In genomic region chr7:141292583-141293388, GRCm38 (mm10) we compare ENCODE assay signal across 9 mouse cellular contexts. TPM values are rescaled to one million over a fixed set of nuclear protein-coding genes. Genes with fewer than 3 reads are reported as not detected.
A peak's percentile ranks its signal among the peaks of the same experiment; 100 is the strongest.
DNase-seq lines count a peak whose midpoint lies in the region; ATAC-seq and TF ChIP-seq lines count a peak whose summit lies in the region.
"Had no signal": no experiment of that assay in that cellular context is flagged by ENCODE, and none has a peak within 500 bp of the region (broad histone marks: within the 10 kb centered on the region; RNA-seq: fewer than 3 reads in every experiment).

No protein-coding gene starts in this region.

- H3K9ac ChIP-seq in heart, adult 2 months (ENCODE audit: low read depth, low read length): no peak overlapping the region
- peak overlapping the region; percentile 46; the same call in 1 of the 2 replicates for H3K9ac ChIP-seq in ES-Bruce4 (ENCODE audit: low read depth, poor library complexity, severe bottlenecking)
- peak overlapping the region; percentile 76 for H3K9ac ChIP-seq in forebrain, embryonic 16.5 days (replicated peaks; ENCODE audit: low read depth, low read length)
- no peak overlapping the region; the same call in 1 of the 2 replicates for H3K9ac ChIP-seq in midbrain, embryonic 14.5 days (replicated peaks; ENCODE audit: low read length)

- no peak for TF ChIP-seq POLR2A in heart, adult 2 months (IDR thresholded peaks at IDR 0.05; ENCODE audit: insufficient read depth, low read depth, low read length)
- TF ChIP-seq POLR2A in ES-Bruce4 (IDR thresholded peaks at IDR 0.05; ENCODE audit: insufficient read depth, low read length): no peak

- peaks cover 71% of the 10 kb centered on the region for H3K27me3 ChIP-seq in heart, embryonic 10.5 days (ENCODE audit: insufficient read depth, poor library complexity, severe bottlenecking)
- peaks cover 16% of the 10 kb centered on the region for H3K27me3 ChIP-seq in heart, adult 2 months (ENCODE audit: control insufficient read depth, insufficient read depth, low read length)
- peaks cover 15% of the 10 kb centered on the region for H3K27me3 ChIP-seq in ES-Bruce4 (ENCODE audit: control insufficient read depth, insufficient read depth, low read length, poor library complexity, severe bottlenecking)
- H3K27me3 ChIP-seq in forebrain, embryonic 16.5 days (replicated peaks; ENCODE audit: control insufficient read depth, insufficient read depth, low read length): peaks cover 35% of the 10 kb centered on the region
- peaks cover 54% of the 10 kb centered on the region for H3K27me3 ChIP-seq in midbrain, embryonic 14.5 days (ENCODE audit: control insufficient read depth, insufficient read depth, low read length)

- intact Hi-C loops in heart, adult 2 months (cut with DNase I): no loop called here
- intact Hi-C loops in left cerebral cortex, adult 2 months (cut with DNase I): no loop called here

- peak overlapping the region; percentile 96 for H3K4me2 ChIP-seq in forebrain, embryonic 16.5 days (ENCODE audit: low read length)
- peak overlapping the region; percentile 95 for H3K4me2 ChIP-seq in midbrain, embryonic 14.5 days (ENCODE audit: low read length)

- no peak overlapping the region for H3K27ac ChIP-seq in heart, embryonic 10.5 days
- H3K27ac ChIP-seq in heart, adult 2 months: no peak overlapping the region
- H3K27ac ChIP-seq in ES-Bruce4 (ENCODE audit: insufficient read depth, low read length): no peak overlapping the region
- H3K27ac ChIP-seq in forebrain, embryonic 16.5 days (ENCODE audit: low read length): no peak overlapping the region
- H3K27ac ChIP-seq in midbrain, embryonic 14.5 days (replicated peaks; ENCODE audit: low read depth, low read length): no peak overlapping the region
- H3K27ac ChIP-seq in left cerebral cortex, adult 2 months: no peak overlapping the region

- WGBS in heart, embryonic 10.5 days: 31% methylated on average over 15 of the region's 15 CpGs
- 56% methylated on average over 15 of the region's 15 CpGs for WGBS in heart, adult 2 months
- 37% methylated on average over 15 of the region's 15 CpGs for WGBS in forebrain, embryonic 16.5 days
- WGBS in midbrain, embryonic 14.5 days: 17% methylated on average over 15 of the region's 15 CpGs

- DNase-seq in heart, embryonic 10.5 days (ENCODE audit: low spot score): no peak
- DNase-seq in heart, adult 2 months: no peak
- DNase-seq in midbrain, embryonic 14.5 days: peak; percentile 39
- DNase-seq in gastrocnemius, postnatal 10 days: no peak
- DNase-seq in left cerebral cortex, adult 2 months (ENCODE audit: extremely low spot score in 1 of 2, low spot score in 2 of 2): no peak
- no peak for DNase-seq in kidney, postnatal 25 days
- DNase-seq: heart, adult 11 months had no signal

- H3K36me3 ChIP-seq in heart, embryonic 10.5 days: peaks cover 10% of the 10 kb centered on the region
- no peaks in the 10 kb centered on the region for H3K36me3 ChIP-seq in heart, adult 2 months (ENCODE audit: control insufficient read depth, insufficient read depth, low read length)
- H3K36me3 ChIP-seq in ES-Bruce4 (ENCODE audit: control insufficient read depth, insufficient read depth, low read length, poor library complexity, severe bottlenecking): no peaks in the 10 kb centered on the region
- H3K36me3 ChIP-seq in forebrain, embryonic 16.5 days (ENCODE audit: control insufficient read depth, insufficient read depth): peaks cover 7% of the 10 kb centered on the region; the same call in 1 of the 2 replicates
- H3K36me3 ChIP-seq in midbrain, embryonic 14.5 days (ENCODE audit: control insufficient read depth, insufficient read depth, low read length): peaks cover 12% of the 10 kb centered on the region

- no peak for ATAC-seq in forebrain, embryonic 16.5 days
- no peak for ATAC-seq in midbrain, embryonic 14.5 days (ENCODE audit: low FRiP score, low TSS enrichment)

- no peaks in the 10 kb centered on the region for H3K9me3 ChIP-seq in heart, embryonic 10.5 days
- H3K9me3 ChIP-seq in ES-Bruce4 (replicated peaks; ENCODE audit: control insufficient read depth, insufficient read depth, low read length, poor library complexity, severe bottlenecking): no peaks in the 10 kb centered on the region
- H3K9me3 ChIP-seq in forebrain, embryonic 16.5 days (ENCODE audit: control insufficient read depth, low read length): no peaks in the 10 kb centered on the region
- H3K9me3 ChIP-seq in midbrain, embryonic 14.5 days (ENCODE audit: control insufficient read depth, low read length): no peaks in the 10 kb centered on the region

- H3K79me2 ChIP-seq in heart, adult 2 months (replicated peaks; ENCODE audit: control insufficient read depth, insufficient read depth, low read length): no peaks in the 10 kb centered on the region

- peaks cover 36% of the 10 kb centered on the region for H3K4me1 ChIP-seq in heart, embryonic 10.5 days
- H3K4me1 ChIP-seq in heart, adult 2 months (ENCODE audit: control insufficient read depth, insufficient read depth, low read length): peaks cover 4% of the 10 kb centered on the region
- H3K4me1 ChIP-seq in ES-Bruce4 (ENCODE audit: control insufficient read depth, insufficient read depth, low read length): peaks cover 3% of the 10 kb centered on the region
- H3K4me1 ChIP-seq in forebrain, embryonic 16.5 days (replicated peaks; ENCODE audit: control insufficient read depth, insufficient read depth, low read length): peaks cover 20% of the 10 kb centered on the region
- peaks cover 21% of the 10 kb centered on the region for H3K4me1 ChIP-seq in midbrain, embryonic 14.5 days (ENCODE audit: control insufficient read depth, insufficient read depth, low read length)

- TF ChIP-seq EP300 in heart, adult 2 months (IDR thresholded peaks at IDR 0.05; ENCODE audit: insufficient read depth, low read depth, low read length): no peak
- TF ChIP-seq EP300 in ES-Bruce4 (IDR thresholded peaks at IDR 0.05; ENCODE audit: insufficient read depth, low read depth, low read length): no peak

- no peak for TF ChIP-seq CTCF in heart, adult 2 months (IDR thresholded peaks at IDR 0.05)
- TF ChIP-seq CTCF in ES-Bruce4 (IDR thresholded peaks at IDR 0.05; ENCODE audit: low read depth, low read length): no peak
- no peak for TF ChIP-seq CTCF in left cerebral cortex, adult 2 months (IDR thresholded peaks at IDR 0.05)

- H3K4me3 ChIP-seq in heart, embryonic 10.5 days: peak overlapping the region; percentile 66
- H3K4me3 ChIP-seq in heart, adult 2 months: no peak overlapping the region
- H3K4me3 ChIP-seq in ES-Bruce4 (ENCODE audit: low read depth, low read length): peak overlapping the region; percentile 68; the same call in 1 of the 2 replicates
- H3K4me3 ChIP-seq in forebrain, embryonic 16.5 days (replicated peaks; ENCODE audit: low read length): peak overlapping the region; percentile 58
- H3K4me3 ChIP-seq in midbrain, embryonic 14.5 days (replicated peaks; ENCODE audit: low read depth, low read length): peak overlapping the region; percentile 48
- no peak overlapping the region for H3K4me3 ChIP-seq in left cerebral cortex, adult 2 months

RNA-seq across cellular contexts. Expression of gene Drd4, which starts 1.0 kb away (rescaled TPM):
- 0.13 TPM in 1 of 2 replicates, not detected in the other for polyA plus RNA-seq in heart, embryonic 10.5 days (2016; fragmentation: Nextera tagmentation; extraction: Ambion mirVana)
- not detected for total RNA-seq in heart, adult 2 months (2021)
- 0.04 TPM in 1 of 2 replicates, not detected in the other for polyA plus RNA-seq in heart, adult 2 months (2012; rRNA removed)
- polyA plus RNA-seq in ES-Bruce4 (2011; ENCODE audit: insufficient read depth, insufficient read length, low read depth, missing spikeins): 0.21 and 0.65 TPM in 2 replicates
- polyA plus RNA-seq in forebrain, embryonic 16.5 days (2015; fragmentation: Nextera tagmentation; extraction: Ambion mirVana): 0.47 and 0.52 TPM in 2 replicates
- 0.53 and 0.54 TPM in 2 replicates for polyA plus RNA-seq in midbrain, embryonic 14.5 days (2014; fragmentation: Nextera tagmentation; extraction: Ambion mirVana)
- under 1 TPM; 0.70 to 0.99 TPM for total RNA-seq in gastrocnemius, postnatal 10 days (2021)
- total RNA-seq in left cerebral cortex, adult 2 months (2021): under 1 TPM; 0.27 to 0.44 TPM

RNA-seq across cellular contexts. Expression of gene Sct, which starts 13.9 kb away (rescaled TPM):
- 1.7 and 5.0 TPM in 2 replicates for polyA plus RNA-seq in heart, embryonic 10.5 days (2016; fragmentation: Nextera tagmentation; extraction: Ambion mirVana)
- not detected for total RNA-seq in heart, adult 2 months (2021)
- polyA plus RNA-seq in heart, adult 2 months (2012; rRNA removed): not detected in 2 replicates
- 7.4 and 8.5 TPM in 2 replicates for polyA plus RNA-seq in ES-Bruce4 (2011; ENCODE audit: insufficient read depth, insufficient read length, low read depth, missing spikeins)
- 0.55 and 2.0 TPM in 2 replicates for polyA plus RNA-seq in forebrain, embryonic 16.5 days (2015; fragmentation: Nextera tagmentation; extraction: Ambion mirVana)
- polyA plus RNA-seq in midbrain, embryonic 14.5 days (2014; fragmentation: Nextera tagmentation; extraction: Ambion mirVana): 0.49 and 1.3 TPM in 2 replicates
- 1 to 10 TPM in 1 of 2 experiments, under 1 TPM in 1; 0.99 to 2.5 TPM for total RNA-seq in gastrocnemius, postnatal 10 days (2021)
- not detected for total RNA-seq in left cerebral cortex, adult 2 months (2021)

RNA-seq across cellular contexts. Expression of gene Cdhr5, which starts 16.2 kb away (rescaled TPM):
- polyA plus RNA-seq in heart, embryonic 10.5 days (2016; fragmentation: Nextera tagmentation; extraction: Ambion mirVana): not detected in 2 replicates
- total RNA-seq in heart, adult 2 months (2021): not detected
- polyA plus RNA-seq in heart, adult 2 months (2012; rRNA removed): 0.26 TPM in 1 of 2 replicates, not detected in the other
- not detected in 2 replicates for polyA plus RNA-seq in ES-Bruce4 (2011; ENCODE audit: insufficient read depth, insufficient read length, low read depth, missing spikeins)
- polyA plus RNA-seq in forebrain, embryonic 16.5 days (2015; fragmentation: Nextera tagmentation; extraction: Ambion mirVana): not detected in 2 replicates
- not detected in 2 replicates for polyA plus RNA-seq in midbrain, embryonic 14.5 days (2014; fragmentation: Nextera tagmentation; extraction: Ambion mirVana)
- total RNA-seq in gastrocnemius, postnatal 10 days (2021): 1 to 10 TPM; 1.0 to 1.1 TPM
- not detected for total RNA-seq in left cerebral cortex, adult 2 months (2021)

RNA-seq across cellular contexts. Expression of gene Irf7, which starts 26.5 kb away (rescaled TPM):
- 0.39 and 0.60 TPM in 2 replicates for polyA plus RNA-seq in heart, embryonic 10.5 days (2016; fragmentation: Nextera tagmentation; extraction: Ambion mirVana)
- total RNA-seq in heart, adult 2 months (2021): 1 to 10 TPM; 3.3 to 3.4 TPM
- 24.6 and 25.2 TPM in 2 replicates for polyA plus RNA-seq in heart, adult 2 months (2012; rRNA removed)
- 0.57 TPM in 1 of 2 replicates, not detected in the other for polyA plus RNA-seq in ES-Bruce4 (2011; ENCODE audit: insufficient read depth, insufficient read length, low read depth, missing spikeins)
- 0.76 and 1.9 TPM in 2 replicates for polyA plus RNA-seq in forebrain, embryonic 16.5 days (2015; fragmentation: Nextera tagmentation; extraction: Ambion mirVana)
- 1.1 and 9.2 TPM in 2 replicates for polyA plus RNA-seq in midbrain, embryonic 14.5 days (2014; fragmentation: Nextera tagmentation; extraction: Ambion mirVana)
- total RNA-seq in gastrocnemius, postnatal 10 days (2021): 1 to 10 TPM in 1 of 2 experiments, under 1 TPM in 1; 0.59 to 1.2 TPM
- 1 to 10 TPM in 1 of 2 experiments, under 1 TPM in 1; 0.59 to 1.2 TPM for total RNA-seq in left cerebral cortex, adult 2 months (2021)

RNA-seq across cellular contexts. Expression of gene Deaf1, which starts 34.7 kb away (rescaled TPM):
- polyA plus RNA-seq in heart, embryonic 10.5 days (2016; fragmentation: Nextera tagmentation; extraction: Ambion mirVana): 35.6 and 39.4 TPM in 2 replicates
- total RNA-seq in heart, adult 2 months (2021): 10 to 100 TPM; 10.8 to 13.5 TPM
- 9.7 and 9.8 TPM in 2 replicates for polyA plus RNA-seq in heart, adult 2 months (2012; rRNA removed)
- 79.2 and 79.4 TPM in 2 replicates for polyA plus RNA-seq in ES-Bruce4 (2011; ENCODE audit: insufficient read depth, insufficient read length, low read depth, missing spikeins)
- 144 and 164 TPM in 2 replicates for polyA plus RNA-seq in forebrain, embryonic 16.5 days (2015; fragmentation: Nextera tagmentation; extraction: Ambion mirVana)
- polyA plus RNA-seq in midbrain, embryonic 14.5 days (2014; fragmentation: Nextera tagmentation; extraction: Ambion mirVana): 180 and 207 TPM in 2 replicates
- total RNA-seq in gastrocnemius, postnatal 10 days (2021): 10 to 100 TPM; 24.6 to 28.7 TPM
- 10 to 100 TPM; 63.1 to 63.8 TPM for total RNA-seq in left cerebral cortex, adult 2 months (2021)

Comparison
In these comparisons a context has a peak if more than half of its experiments do, and no peak if none do; other contexts are left out.
1. H3K4me3 ChIP-seq: peak in heart, embryonic 10.5 days (single experiment), ES-Bruce4 (single experiment), forebrain, embryonic 16.5 days (single experiment) and midbrain, embryonic 14.5 days (single experiment); none in heart, adult 2 months (single experiment) and left cerebral cortex, adult 2 months (single experiment).
2. H3K9ac ChIP-seq: peak in ES-Bruce4 (single experiment) and forebrain, embryonic 16.5 days (single experiment); none in heart, adult 2 months (single experiment) and midbrain, embryonic 14.5 days (single experiment).